Mouse (Mus musculus): ENCODE data around the gene Fads3. TPM values are rescaled to one million over a fixed set of nuclear protein-coding genes. Genes with fewer than 3 reads are reported as not detected.
A peak's percentile ranks its signal among the peaks of the same experiment; 100 is the strongest.

Fads3 gene
- polyA plus RNA-seq, 1 experiment from 2014 or later: 5.8 TPM

- peaks cover 14% of the 10 kb centered on the region for H3K36me3 ChIP-seq
- 75% methylated on average over 5 of the region's 5 CpGs for WGBS
- H3K27ac ChIP-seq: peak overlapping the region; percentile 64; the same call in 1 of the 2 replicates
- H3K9me3 ChIP-seq: no peaks in the 10 kb centered on the region
- no peak overlapping the region for H3K9ac ChIP-seq (replicated peaks)
- H3K4me2 ChIP-seq: no peak overlapping the region
- ATAC-seq (ENCODE audit: insufficient number of reproducible peaks, insufficient read depth, low FRiP score, low TSS enrichment, low read depth): no peak
- no peak overlapping the region for H3K4me3 ChIP-seq (replicated peaks)
- peaks cover 52% of the 10 kb centered on the region for H3K4me1 ChIP-seq (replicated peaks)
- no peaks in the 10 kb centered on the region; the same call in 1 of the 2 replicates for H3K27me3 ChIP-seq
These were observed 18.7 kb upstream of the Fads3 start for GRCm38 (mm10) chr19:10022414-10023303.

GRCm38 (mm10) chr19:10023304-10023758 lies 18.0 kb upstream of the Fads3 start:
- Histone ChIP-seq H3K4me1 (replicated peaks) (peaks cover 47% of the 10 kb centered on the region), H3K27ac (peak overlapping the region; percentile 64; the same call in 1 of the 2 replicates), H3K36me3 (peaks cover 20% of the 10 kb centered on the region), H3K27me3 (no peaks in the 10 kb centered on the region; the same call in 1 of the 2 replicates), H3K9ac (replicated peaks) (no peak overlapping the region), H3K4me2 (no peak overlapping the region), H3K4me3 (replicated peaks) (no peak overlapping the region), H3K9me3 (no peaks in the 10 kb centered on the region)
- 72% methylated on average over 9 of the region's 9 CpGs for WGBS
- ATAC-seq (ENCODE audit: insufficient number of reproducible peaks, insufficient read depth, low FRiP score, low TSS enrichment, low read depth): no peak

DNA sequence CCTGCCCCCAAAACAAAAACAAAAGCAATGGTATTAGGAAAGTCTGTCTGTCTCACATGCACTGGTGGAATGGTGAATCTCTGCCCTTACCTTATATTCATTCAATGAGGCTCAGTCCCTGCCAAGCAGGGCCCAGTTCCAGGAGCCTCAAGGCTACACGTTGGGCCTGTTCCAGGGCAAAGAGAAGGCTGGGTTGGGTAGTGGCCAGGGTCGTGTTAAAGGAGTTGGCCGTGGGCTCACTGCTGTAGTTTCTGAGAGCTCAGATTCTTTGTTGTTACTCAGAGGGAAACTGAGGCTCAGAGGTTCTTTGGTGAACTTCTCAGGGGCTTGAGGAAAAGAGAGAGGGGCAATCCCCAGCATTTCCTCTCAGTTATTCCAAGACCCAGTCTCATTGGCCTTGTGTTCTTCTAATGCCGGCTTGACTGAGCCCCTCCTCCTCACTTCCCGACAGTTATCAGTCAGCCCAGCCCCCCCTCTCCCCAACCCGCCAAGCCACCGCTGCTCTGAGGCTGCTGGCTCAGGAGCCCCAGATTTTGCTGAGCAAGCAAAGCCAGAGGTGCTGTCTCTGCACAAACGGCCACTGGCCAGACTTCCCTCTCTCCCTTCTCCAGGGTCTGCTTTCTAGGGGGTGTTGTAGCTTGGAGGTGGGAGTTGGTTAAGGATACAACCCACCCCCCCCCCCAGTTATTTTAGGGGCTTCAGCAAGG lies 16.0 kb upstream of the Fads3 start:
- Histone ChIP-seq H3K27me3 (no peaks in the 10 kb centered on the region; the same call in 1 of the 2 replicates), H3K9me3 (no peaks in the 10 kb centered on the region), H3K4me1 (replicated peaks) (peaks cover 30% of the 10 kb centered on the region), H3K27ac (peak overlapping the region; percentile 73), H3K4me3 (replicated peaks) (no peak overlapping the region), H3K4me2 (no peak overlapping the region), H3K36me3 (peaks cover 39% of the 10 kb centered on the region), H3K9ac (replicated peaks) (no peak overlapping the region)
- WGBS: 25% methylated on average over 8 of the region's 8 CpGs
- no peak for ATAC-seq (ENCODE audit: insufficient number of reproducible peaks, insufficient read depth, low FRiP score, low TSS enrichment, low read depth)

DNA sequence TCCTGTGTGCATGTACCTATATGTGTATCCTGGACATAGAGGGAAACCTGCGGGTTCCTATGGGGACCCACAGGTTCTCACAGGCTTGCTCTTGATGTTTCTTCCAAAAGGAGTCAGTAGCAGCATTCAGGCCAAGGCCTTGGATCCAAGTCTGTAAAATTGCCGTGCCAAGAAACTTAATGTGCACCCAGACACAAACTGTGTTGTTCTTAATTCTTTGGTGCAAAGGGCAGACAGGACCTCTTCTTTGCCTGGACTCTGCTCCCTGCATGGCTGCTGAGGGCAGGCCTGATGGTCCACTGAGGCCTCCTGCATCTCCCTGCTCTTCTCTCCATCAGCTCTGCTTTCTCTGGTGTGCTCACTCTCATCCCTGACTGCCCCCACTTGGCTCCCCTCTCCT lies 11.6 kb upstream of the Fads3 start:
- Histone ChIP-seq H3K4me1 (replicated peaks) (peaks cover 12% of the 10 kb centered on the region), H3K4me2 (no peak overlapping the region), H3K9me3 (no peaks in the 10 kb centered on the region), H3K27ac (no peak overlapping the region), H3K4me3 (replicated peaks) (no peak overlapping the region), H3K9ac (replicated peaks) (no peak overlapping the region), H3K27me3 (no peaks in the 10 kb centered on the region; the same call in 1 of the 2 replicates), H3K36me3 (peaks cover 56% of the 10 kb centered on the region)
- WGBS: 92% methylated on average over 2 of the region's 2 CpGs
- no peak for ATAC-seq (ENCODE audit: insufficient number of reproducible peaks, insufficient read depth, low FRiP score, low TSS enrichment, low read depth)

DNA sequence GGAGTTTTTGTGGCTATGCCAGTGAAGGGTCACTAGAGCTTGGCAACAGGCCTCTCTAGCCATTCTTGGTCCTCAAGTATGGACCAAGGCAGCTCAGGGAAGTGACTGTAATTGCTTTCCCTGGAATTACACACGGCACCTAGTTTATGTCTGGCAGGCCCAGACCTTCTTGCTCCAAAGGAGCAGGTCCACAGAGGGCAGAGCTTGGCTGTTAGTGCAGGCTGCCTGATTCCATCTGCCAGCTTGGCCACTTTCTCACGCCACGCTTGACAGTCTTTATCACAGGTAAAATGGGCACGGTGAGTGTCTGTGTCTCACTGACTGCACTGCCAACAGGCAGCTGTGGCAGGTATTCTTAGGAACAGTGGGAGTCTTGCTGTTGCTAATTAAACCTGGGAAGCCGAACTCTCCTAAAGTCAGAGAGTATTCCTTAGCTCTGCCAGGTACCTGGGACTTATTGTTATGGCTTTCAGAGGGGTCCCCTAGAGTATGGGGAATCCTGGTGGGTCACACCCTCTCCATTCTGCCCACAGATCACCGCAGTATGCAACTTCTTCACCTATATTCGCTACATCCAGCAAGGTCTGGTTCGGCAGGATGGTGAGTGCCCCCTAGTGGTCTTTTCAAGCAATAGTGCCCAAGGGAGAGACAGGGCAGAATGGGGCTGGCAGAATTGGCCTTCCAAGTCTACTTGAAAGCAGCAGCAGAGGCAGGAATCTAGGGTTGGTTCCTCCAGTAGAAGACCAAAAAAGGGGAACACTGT lies 8.0 kb upstream of the Fads3 start:
- H3K4me2 ChIP-seq: no peak overlapping the region
- peaks cover 5% of the 10 kb centered on the region for H3K4me1 ChIP-seq (replicated peaks)
- 39% methylated on average over 8 of the region's 8 CpGs for WGBS
- H3K27me3 ChIP-seq: no peaks in the 10 kb centered on the region
- H3K9me3 ChIP-seq: no peaks in the 10 kb centered on the region
- H3K27ac ChIP-seq: no peak overlapping the region
- H3K9ac ChIP-seq (replicated peaks): no peak overlapping the region
- peaks cover 48% of the 10 kb centered on the region for H3K36me3 ChIP-seq
- peak; percentile 50; the same call in 1 of the 2 replicates for ATAC-seq (ENCODE audit: insufficient number of reproducible peaks, insufficient read depth, low FRiP score, low TSS enrichment, low read depth)
- H3K4me3 ChIP-seq (replicated peaks): no peak overlapping the region

- Histone ChIP-seq H3K4me1 (replicated peaks) (peaks cover 11% of the 10 kb centered on the region), H3K9me3 (no peaks in the 10 kb centered on the region), H3K36me3 (peaks cover 39% of the 10 kb centered on the region), H3K27ac (no peak overlapping the region), H3K4me2 (no peak overlapping the region), H3K27me3 (no peaks in the 10 kb centered on the region), H3K4me3 (replicated peaks) (no peak overlapping the region), H3K9ac (replicated peaks) (no peak overlapping the region)
- WGBS: 90% methylated on average over 5 of the region's 5 CpGs
- ATAC-seq (ENCODE audit: insufficient number of reproducible peaks, insufficient read depth, low FRiP score, low TSS enrichment, low read depth): no peak
These were observed 7.0 kb upstream of the Fads3 start for GRCm38 (mm10) chr19:10034356-10034755.

- Histone ChIP-seq H3K4me1 (replicated peaks) (peaks cover 12% of the 10 kb centered on the region), H3K9me3 (no peaks in the 10 kb centered on the region), H3K4me2 (no peak overlapping the region), H3K27ac (no peak overlapping the region), H3K4me3 (replicated peaks) (no peak overlapping the region), H3K27me3 (no peaks in the 10 kb centered on the region), H3K9ac (replicated peaks) (0 out of 2 replicates have a peak overlapping the region, but pooled peaks have one; percentile 27), H3K36me3 (peaks cover 33% of the 10 kb centered on the region)
- ATAC-seq (ENCODE audit: insufficient number of reproducible peaks, insufficient read depth, low FRiP score, low TSS enrichment, low read depth): 0 out of 2 replicates have a peak, but pooled peaks have one; percentile 43
- WGBS: 58% methylated on average over 8 of the region's 8 CpGs
These were observed 6.5 kb upstream of the Fads3 start for GRCm38 (mm10) chr19:10034785-10035447.

GRCm38 (mm10) chr19:10037534-10037933 lies 3.8 kb upstream of the Fads3 start:
- Histone ChIP-seq H3K9me3 (no peaks in the 10 kb centered on the region), H3K4me1 (replicated peaks) (peaks cover 28% of the 10 kb centered on the region), H3K4me3 (replicated peaks) (no peak overlapping the region), H3K36me3 (peaks cover 21% of the 10 kb centered on the region), H3K9ac (replicated peaks) (no peak overlapping the region), H3K27ac (no peak overlapping the region), H3K27me3 (peaks cover 4% of the 10 kb centered on the region; the same call in 1 of the 2 replicates), H3K4me2 (no peak overlapping the region)
- WGBS: 76% methylated on average over 2 of the region's 2 CpGs
- ATAC-seq (ENCODE audit: insufficient number of reproducible peaks, insufficient read depth, low FRiP score, low TSS enrichment, low read depth): no peak

GRCm38 (mm10) chr19:10038364-10038763 lies 3.0 kb upstream of the Fads3 start:
- no peak for ATAC-seq (ENCODE audit: insufficient number of reproducible peaks, insufficient read depth, low FRiP score, low TSS enrichment, low read depth)
- Histone ChIP-seq H3K4me3 (replicated peaks) (no peak overlapping the region), H3K4me2 (no peak overlapping the region), H3K27me3 (peaks cover 9% of the 10 kb centered on the region; the same call in 1 of the 2 replicates), H3K9ac (replicated peaks) (no peak overlapping the region), H3K4me1 (replicated peaks) (peaks cover 29% of the 10 kb centered on the region), H3K9me3 (no peaks in the 10 kb centered on the region), H3K36me3 (peaks cover 18% of the 10 kb centered on the region; the same call in 1 of the 2 replicates), H3K27ac (peak overlapping the region; percentile 1; the same call in 1 of the 2 replicates)
- WGBS: 84% methylated on average over 3 of the region's 3 CpGs

DNA sequence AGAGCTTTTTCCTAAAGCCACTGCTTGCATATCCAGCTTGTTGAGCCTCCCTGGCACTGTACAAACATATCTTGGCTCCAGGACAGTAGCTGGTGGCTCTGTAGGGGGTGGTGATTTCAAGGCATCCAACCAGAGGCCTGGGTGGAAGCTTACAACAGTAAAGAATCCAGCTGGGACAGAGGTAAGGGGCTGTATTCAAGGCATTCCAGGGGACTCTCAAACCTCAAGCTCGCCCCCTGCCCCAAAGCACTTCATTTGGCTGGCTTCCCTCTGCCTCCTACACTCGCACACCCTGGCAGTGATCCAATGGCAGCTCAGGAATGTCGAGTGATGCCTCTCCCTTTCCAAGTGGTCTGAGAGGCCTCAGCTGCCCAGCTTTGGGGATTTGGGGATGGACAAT lies 2.5 kb upstream of the Fads3 start:
- H3K36me3 ChIP-seq: peaks cover 18% of the 10 kb centered on the region; the same call in 1 of the 2 replicates
- no peak overlapping the region for H3K4me3 ChIP-seq (replicated peaks)
- H3K4me2 ChIP-seq: no peak overlapping the region
- peaks cover 9% of the 10 kb centered on the region; the same call in 1 of the 2 replicates for H3K27me3 ChIP-seq
- H3K9ac ChIP-seq (replicated peaks): no peak overlapping the region
- peak overlapping the region; percentile 1; the same call in 1 of the 2 replicates for H3K27ac ChIP-seq
- H3K9me3 ChIP-seq: no peaks in the 10 kb centered on the region
- no peak for ATAC-seq (ENCODE audit: insufficient number of reproducible peaks, insufficient read depth, low FRiP score, low TSS enrichment, low read depth)
- 16% methylated on average over 3 of the region's 3 CpGs for WGBS
- H3K4me1 ChIP-seq (replicated peaks): peaks cover 29% of the 10 kb centered on the region
